Mouse (Mus musculus): ENCODE results near the gene Sema3b.

DNA sequence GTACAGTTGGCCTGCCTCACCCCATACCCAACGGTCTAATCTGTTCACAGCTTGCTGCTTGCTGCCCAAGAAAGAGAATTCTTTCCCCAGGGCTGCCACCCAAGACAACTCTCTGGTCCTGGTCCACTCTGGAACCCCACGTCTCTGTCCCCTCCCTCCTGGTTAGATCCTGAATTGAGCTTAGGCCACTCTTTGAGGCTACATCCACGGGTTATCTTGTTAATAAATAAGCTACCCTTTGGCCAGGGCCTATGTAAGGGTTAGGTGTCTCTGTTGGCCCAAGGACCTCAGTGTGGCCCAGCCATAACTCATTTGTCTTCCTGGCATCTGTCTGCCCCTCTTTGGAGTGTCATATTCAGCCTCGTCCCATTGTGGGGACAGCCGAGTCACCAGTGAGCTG lies 10.6 kb downstream of the Sema3b start:
- TF ChIP-seq CTCF (IDR thresholded peaks at IDR 0.05; ENCODE audit: low read depth, low read length) (no peak), POLR2A (IDR thresholded peaks at IDR 0.05; ENCODE audit: extremely low read depth, insufficient read depth, low read length) (no peak)

Measured in liver, adult 2 months (tissue).